Mouse (Mus musculus) layer of hippocampus, postnatal 36 days (tissue): ENCODE measurements around the gene Ckb. TPM values are rescaled to one million over a fixed set of nuclear protein-coding genes. Genes with fewer than 3 reads are reported as not detected.
A peak's percentile ranks its signal among the peaks of the same experiment; 100 is the strongest.
"Not testable (repeated sequence)": the region's sequence is repeated elsewhere in the genome, so short reads cannot be mapped to it uniquely, and the experiment has no call there.

Experiments used
- DNase-seq, 2 experiments: peaks; one replicate each; pipeline ENCODE4 v3.0.0; 2022
- total RNA-seq, 2 experiments: library from RNA; stranded (reverse); gene quantifications; 2 replicates each; pipeline ENCODE4 v1.2.3; 2021

Gene Ckb
- total RNA-seq, 2 experiments from 2014 or later: 1,201 to 1,207 TPM

- peak in 1 of 2 experiments; percentile 36 for DNase-seq
Observed at GRCm38 (mm10) chr12:111669000-111669788, 2.9 kb downstream of the Ckb start.

- DNase-seq: peak; percentile 92 to 93
Observed at GRCm38 (mm10) chr12:111668457-111668912, 3.7 kb downstream of the Ckb start.

- DNase-seq: no peak
Observed at GRCm38 (mm10) chr12:111667421-111667820, 4.7 kb downstream of the Ckb start.

- DNase-seq: no peak
Observed at GRCm38 (mm10) chr12:111666380-111666779, 5.8 kb downstream of the Ckb start.

- no peak for DNase-seq
Observed at GRCm38 (mm10) chr12:111665041-111665880, 6.9 kb downstream of the Ckb start.

- DNase-seq: no peak
Observed at GRCm38 (mm10) chr12:111664144-111664634, 7.9 kb downstream of the Ckb start.

GRCm38 (mm10) chr12:111663228-111664143 is 8.7 kb downstream of the Ckb start:
- DNase-seq: no peak

- not testable (repeated sequence) for DNase-seq
Observed at GRCm38 (mm10) chr12:111661554-111661953, 10.6 kb downstream of the Ckb start.

GRCm38 (mm10) chr12:111660628-111661027 is 11.5 kb downstream of the Ckb start:
- DNase-seq: no peak

- no peak for DNase-seq
Observed at GRCm38 (mm10) chr12:111659331-111659730, 12.8 kb downstream of the Ckb start.

GRCm38 (mm10) chr12:111655695-111656094 is 16.4 kb downstream of the Ckb start:
- no peak for DNase-seq

GRCm38 (mm10) chr12:111653434-111653833 is 18.7 kb downstream of the Ckb start:
- DNase-seq: peak; percentile 73 to 77

- no peak for DNase-seq
Observed at GRCm38 (mm10) chr12:111652953-111653352, 19.2 kb downstream of the Ckb start.

GRCm38 (mm10) chr12:111648061-111648645 is 24.0 kb downstream of the Ckb start:
- DNase-seq: peak; percentile 66 to 74

Other genes starting within 250 kb of the Ckb start
- 1 to 10 TPM in 1 of 2 experiments, under 1 TPM in 1; 0.40 to 1.0 TPM for gene Tnfaip2, start 229.9 kb downstream of the Ckb start, total RNA-seq
- 1 to 10 TPM; 5.5 to 7.8 TPM for gene Gm266, start 186.5 kb downstream of the Ckb start, total RNA-seq
- gene Eif5, start 134.3 kb downstream of the Ckb start, total RNA-seq: 100 to 1,000 TPM; 230 to 261 TPM
- gene Mark3, start 97.8 kb downstream of the Ckb start, total RNA-seq: 100 to 1,000 TPM; 106 to 122 TPM
- gene Trmt61a, start 5.8 kb upstream of the Ckb start, total RNA-seq: 10 to 100 TPM; 16.1 to 17.4 TPM
- 10 to 100 TPM; 50.1 to 51.3 TPM for gene Bag5, start 40.9 kb upstream of the Ckb start, total RNA-seq
- 10 to 100 TPM; 35.7 to 37.9 TPM for gene Apopt1, start 40.9 kb upstream of the Ckb start, total RNA-seq
- gene Klc1, start 86.5 kb upstream of the Ckb start, total RNA-seq: 100 to 1,000 TPM; 672 to 713 TPM
- gene Xrcc3, start 141.5 kb upstream of the Ckb start, total RNA-seq: 1 to 10 TPM; 3.4 to 4.5 TPM
- 10 to 100 TPM; 20.8 to 25.4 TPM for gene Zfyve21, start 141.8 kb upstream of the Ckb start, total RNA-seq
- gene Ppp1r13b, start 235.8 kb upstream of the Ckb start, total RNA-seq: 100 to 1,000 TPM in 1 of 2 experiments, 10 to 100 TPM in 1; 92.0 to 104 TPM